Mouse (Mus musculus): Measurements from ENCODE around the gene Vmn1r191. TPM values are rescaled to one million over a fixed set of nuclear protein-coding genes. Genes with fewer than 3 reads are reported as not detected.
A peak's percentile ranks its signal among the peaks of the same experiment; 100 is the strongest.
"Not testable (repeated sequence)": the region's sequence is repeated elsewhere in the genome, so short reads cannot be mapped to it uniquely, and the experiment has no call there.

The Vmn1r191 gene
- not detected in 2 replicates for polyA plus RNA-seq (2014; fragmentation: Nextera tagmentation; extraction: Ambion mirVana)

DNA sequence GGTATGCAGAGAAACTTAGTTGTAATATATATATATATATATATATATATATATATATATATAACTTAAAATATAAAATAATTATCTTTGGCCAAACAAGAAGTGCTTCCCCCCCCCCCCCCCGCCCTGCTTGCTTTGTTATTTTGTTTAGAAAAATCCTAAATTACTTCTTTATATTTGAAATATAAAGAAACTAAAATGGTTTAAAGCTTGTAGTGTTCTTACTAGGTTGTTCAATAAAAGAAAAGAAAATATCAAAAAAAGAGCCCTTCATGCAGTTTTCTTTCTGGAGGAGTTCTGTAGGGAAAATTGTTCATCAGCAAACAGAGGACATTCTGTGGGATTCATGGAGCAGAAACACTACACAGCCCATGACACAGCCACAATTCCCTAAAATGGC, at the start of gene Vmn1r191:
TSS of gene Vmn1r191 (minus strand) at position 101 of the 400 bp plus-strand sequence.
- WGBS: 50% methylated on average over 1 of the region's 1 CpGs
- ATAC-seq (ENCODE audit: insufficient read depth): no peak
- Histone ChIP-seq H3K27me3 (ENCODE audit: insufficient read depth, low read length) (no peaks in the 10 kb centered on the region), H3K4me2 (no peak within 1 kb of the TSS), H3K4me3 (ENCODE audit: low read depth, low read length) (no peak within 1 kb of the TSS), H3K27ac (ENCODE audit: low read depth) (no peak within 1 kb of the TSS), H3K36me3 (ENCODE audit: insufficient read depth) (no peaks in the 10 kb centered on the region), H3K4me1 (ENCODE audit: insufficient read depth) (no peaks in the 10 kb centered on the region), H3K9ac (no peak within 1 kb of the TSS), H3K9me3 (ENCODE audit: low read depth, low read length) (no peaks in the 10 kb centered on the region)
- DNase-seq: no peak
- TF ChIP-seq CTCF (IDR thresholded peaks at IDR 0.05; ENCODE audit: low read depth): no peak

GRCm38 (mm10) chr13:22223060-22223459, 39.3 kb upstream of the Vmn1r191 start, which contains the start of gene Vmn1r193:
Vmn1r193 (minus strand) TSS chr13:22223160.
- 70% methylated on average over 1 of the region's 1 CpGs for WGBS
- not testable (repeated sequence) for DNase-seq; H3K27ac ChIP-seq (ENCODE audit: low read depth); H3K27me3 ChIP-seq (ENCODE audit: insufficient read depth, low read length); H3K4me3 ChIP-seq (ENCODE audit: low read depth, low read length); H3K4me1 ChIP-seq (ENCODE audit: insufficient read depth); ATAC-seq (ENCODE audit: insufficient read depth); H3K9me3 ChIP-seq (ENCODE audit: low read depth, low read length); H3K9ac ChIP-seq; H3K4me2 ChIP-seq; H3K36me3 ChIP-seq (ENCODE audit: insufficient read depth)

- H3K36me3 ChIP-seq (ENCODE audit: insufficient read depth); H3K27ac ChIP-seq (ENCODE audit: low read depth); ATAC-seq (ENCODE audit: insufficient read depth); H3K4me1 ChIP-seq (ENCODE audit: insufficient read depth); H3K4me3 ChIP-seq (ENCODE audit: low read depth, low read length); H3K9ac ChIP-seq; DNase-seq; H3K27me3 ChIP-seq (ENCODE audit: insufficient read depth, low read length); H3K9me3 ChIP-seq (ENCODE audit: low read depth, low read length); H3K4me2 ChIP-seq: not testable (repeated sequence)
- 67% methylated on average over 3 of the region's 3 CpGs for WGBS
These were observed 9.0 kb upstream of the Vmn1r191 start for GRCm38 (mm10) chr13:22192756-22193155.

DNA sequence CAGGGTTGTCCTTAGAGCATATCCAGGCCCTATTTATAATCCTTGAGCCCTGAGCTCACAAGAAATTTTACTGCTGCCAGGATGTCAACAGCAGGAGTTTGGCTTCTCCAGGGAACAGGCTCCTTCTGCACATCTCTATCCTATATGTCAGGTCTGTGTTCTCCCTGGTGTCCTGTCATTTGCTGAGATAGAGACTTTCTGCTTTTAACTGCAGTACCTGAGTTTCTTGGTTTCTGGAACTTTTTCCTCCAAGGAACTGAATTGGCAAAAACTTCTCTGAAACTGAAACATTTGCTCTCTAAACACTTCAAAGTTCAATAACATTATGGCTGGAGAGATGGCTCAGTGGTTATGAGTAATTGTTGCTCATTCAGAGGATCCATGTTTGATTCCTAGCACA, 7.3 kb upstream of the Vmn1r191 start, which contains the start of gene Vmn1r192:
TSS of gene Vmn1r192 (minus strand) at position 101 of the 400 bp plus-strand sequence.
- Histone ChIP-seq H3K36me3 (ENCODE audit: insufficient read depth) (no peaks in the 10 kb centered on the region), H3K27ac (ENCODE audit: low read depth) (no peak within 1 kb of the TSS), H3K4me1 (ENCODE audit: insufficient read depth) (no peaks in the 10 kb centered on the region), H3K27me3 (ENCODE audit: insufficient read depth, low read length) (no peaks in the 10 kb centered on the region), H3K9ac (no peak within 1 kb of the TSS), H3K4me3 (ENCODE audit: low read depth, low read length) (no peak within 1 kb of the TSS), H3K9me3 (ENCODE audit: low read depth, low read length) (no peaks in the 10 kb centered on the region), H3K4me2 (no peak within 1 kb of the TSS)
- no peak for DNase-seq
- TF ChIP-seq CTCF (IDR thresholded peaks at IDR 0.05; ENCODE audit: low read depth): no peak
- ATAC-seq (ENCODE audit: insufficient read depth): no peak

GRCm38 (mm10) chr13:22190385-22190784, 6.6 kb upstream of the Vmn1r191 start:
- H3K4me3 ChIP-seq (ENCODE audit: low read depth, low read length): no peak overlapping the region
- no peak overlapping the region for H3K27ac ChIP-seq (ENCODE audit: low read depth)
- no peak overlapping the region for H3K9ac ChIP-seq
- H3K9me3 ChIP-seq (ENCODE audit: low read depth, low read length): no peaks in the 10 kb centered on the region
- WGBS: 72% methylated on average over 2 of the region's 2 CpGs
- no peak for TF ChIP-seq CTCF (IDR thresholded peaks at IDR 0.05; ENCODE audit: low read depth)
- no peaks in the 10 kb centered on the region for H3K27me3 ChIP-seq (ENCODE audit: insufficient read depth, low read length)
- no peak for DNase-seq
- H3K4me1 ChIP-seq (ENCODE audit: insufficient read depth): no peaks in the 10 kb centered on the region
- ATAC-seq (ENCODE audit: insufficient read depth): no peak
- H3K4me2 ChIP-seq: no peak overlapping the region
- H3K36me3 ChIP-seq (ENCODE audit: insufficient read depth): no peaks in the 10 kb centered on the region

DNA sequence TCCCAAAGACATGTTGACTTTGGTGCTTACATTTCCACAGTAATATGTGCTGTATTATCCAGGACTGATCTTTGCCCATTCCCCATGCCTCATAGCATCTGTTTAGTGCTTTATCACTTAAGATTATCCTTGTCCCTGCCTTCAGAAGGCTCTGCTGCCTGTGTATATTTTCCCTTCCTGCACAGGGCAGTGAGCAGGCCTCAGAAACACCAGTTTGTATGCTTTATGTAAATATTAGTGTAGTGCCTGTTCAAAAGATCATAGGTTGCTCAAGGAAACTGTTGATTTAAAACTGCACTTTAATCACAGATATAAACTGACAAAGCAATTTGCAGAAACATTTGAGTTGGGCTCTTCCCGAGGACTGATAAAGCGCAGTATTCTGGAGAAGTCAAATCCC, 5.5 kb upstream of the Vmn1r191 start:
- TF ChIP-seq CTCF (IDR thresholded peaks at IDR 0.05; ENCODE audit: low read depth): no peak

GRCm38 (mm10) chr13:22168416-22168815, 15.4 kb downstream of the Vmn1r191 start:
- DNase-seq (no peak), ATAC-seq (ENCODE audit: insufficient read depth) (no peak)
- 91% methylated on average over 15 of the region's 15 CpGs for WGBS
- no peak overlapping the region for H3K27ac ChIP-seq (ENCODE audit: low read depth)
- peaks cover 4% of the 10 kb centered on the region; the same call in 1 of the 2 replicates for H3K9me3 ChIP-seq (ENCODE audit: low read depth, low read length)
- H3K4me2 ChIP-seq: no peak overlapping the region
- TF ChIP-seq CTCF (IDR thresholded peaks at IDR 0.05; ENCODE audit: low read depth): no peak
- no peaks in the 10 kb centered on the region for H3K27me3 ChIP-seq (ENCODE audit: insufficient read depth, low read length)
- H3K4me1 ChIP-seq (ENCODE audit: insufficient read depth): no peaks in the 10 kb centered on the region
- no peak overlapping the region for H3K4me3 ChIP-seq (ENCODE audit: low read depth, low read length)
- H3K9ac ChIP-seq: no peak overlapping the region
- H3K36me3 ChIP-seq (ENCODE audit: insufficient read depth): no peaks in the 10 kb centered on the region

More for the DNA sequence above, 5.5 kb upstream of the Vmn1r191 start:
- Histone ChIP-seq H3K9ac (no peak overlapping the region), H3K4me2 (no peak overlapping the region), H3K27me3 (ENCODE audit: insufficient read depth, low read length) (no peaks in the 10 kb centered on the region), H3K27ac (ENCODE audit: low read depth) (no peak overlapping the region), H3K9me3 (ENCODE audit: low read depth, low read length) (no peaks in the 10 kb centered on the region), H3K4me3 (ENCODE audit: low read depth, low read length) (no peak overlapping the region), H3K4me1 (ENCODE audit: insufficient read depth) (no peaks in the 10 kb centered on the region), H3K36me3 (ENCODE audit: insufficient read depth) (no peaks in the 10 kb centered on the region)
- ATAC-seq (ENCODE audit: insufficient read depth) (no peak), DNase-seq (peak; percentile 15)
- WGBS: 27% methylated on average over 2 of the region's 2 CpGs

- not testable (repeated sequence) for H3K36me3 ChIP-seq (ENCODE audit: insufficient read depth); H3K27ac ChIP-seq (ENCODE audit: low read depth); H3K4me2 ChIP-seq; ATAC-seq (ENCODE audit: insufficient read depth); H3K9ac ChIP-seq; H3K9me3 ChIP-seq (ENCODE audit: low read depth, low read length); H3K27me3 ChIP-seq (ENCODE audit: insufficient read depth, low read length); H3K4me3 ChIP-seq (ENCODE audit: low read depth, low read length); DNase-seq; H3K4me1 ChIP-seq (ENCODE audit: insufficient read depth)
- WGBS: 51% methylated on average over 5 of the region's 5 CpGs
These were observed 47.1 kb downstream of the Vmn1r191 start for GRCm38 (mm10) chr13:22136495-22137293.

Data from lung, embryonic 14.5 days (tissue).